Mouse (Mus musculus) lung, postnatal 10 days (tissue): Measurements from ENCODE around the gene Pde8b.

Experiments used
- DNase-seq: peaks from one replicate; pipeline ENCODE4 v3.0.0; 2021

The Pde8b gene

GRCm38 (mm10) chr13:95009261-95009660 is 240.9 kb downstream of the Pde8b start:
- DNase-seq: no peak

DNA sequence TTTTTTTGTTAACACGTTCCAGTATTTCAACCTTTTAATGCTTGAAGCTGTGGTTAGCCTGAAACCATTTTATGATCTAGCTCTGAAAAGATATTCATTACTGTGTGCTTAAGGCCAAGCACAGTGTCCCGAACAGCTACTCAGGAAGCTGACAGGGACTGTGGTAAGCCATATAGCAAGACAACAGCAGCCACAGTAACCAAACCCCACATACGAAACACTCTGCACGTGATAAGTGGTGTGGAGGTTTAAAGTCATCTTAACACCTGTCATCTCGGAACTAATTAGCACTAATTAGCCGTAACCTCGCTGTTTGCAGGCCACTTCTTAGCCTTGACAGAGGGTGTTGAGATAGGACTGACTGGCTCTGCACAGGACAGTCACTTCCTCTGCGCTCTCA is 242.9 kb downstream of the Pde8b start:
- DNase-seq: no peak

DNA sequence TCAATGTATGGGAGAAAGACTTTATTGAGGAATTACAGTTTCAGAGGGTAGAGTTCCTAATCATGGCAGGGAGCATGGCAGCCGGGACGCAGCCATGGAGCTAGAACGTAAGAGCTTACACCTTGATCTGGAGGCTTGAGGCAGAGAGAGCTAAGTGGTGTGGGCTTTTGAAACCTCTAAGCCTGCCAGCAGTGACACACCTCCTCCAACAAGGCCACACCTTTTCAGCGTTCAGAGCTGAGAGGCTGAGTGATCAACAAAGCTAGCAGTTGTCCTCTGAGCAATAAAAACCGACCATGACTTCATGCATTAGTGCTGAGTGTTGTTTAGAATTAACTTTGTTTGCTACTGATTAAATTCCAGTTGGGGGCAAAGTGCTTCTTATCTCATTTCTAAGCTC is 259.6 kb downstream of the Pde8b start:
- peak; percentile 9 for DNase-seq

- no peak for DNase-seq
Measured at GRCm38 (mm10) chr13:94979081-94979480, 271.1 kb downstream of the Pde8b start.

- peak; percentile 92 for DNase-seq
Measured at GRCm38 (mm10) chr13:94976219-94977186, 273.6 kb downstream of the Pde8b start, which contains the start of gene Wdr41. TSS of gene Wdr41 (plus strand) at chr13:94976344.

DNA sequence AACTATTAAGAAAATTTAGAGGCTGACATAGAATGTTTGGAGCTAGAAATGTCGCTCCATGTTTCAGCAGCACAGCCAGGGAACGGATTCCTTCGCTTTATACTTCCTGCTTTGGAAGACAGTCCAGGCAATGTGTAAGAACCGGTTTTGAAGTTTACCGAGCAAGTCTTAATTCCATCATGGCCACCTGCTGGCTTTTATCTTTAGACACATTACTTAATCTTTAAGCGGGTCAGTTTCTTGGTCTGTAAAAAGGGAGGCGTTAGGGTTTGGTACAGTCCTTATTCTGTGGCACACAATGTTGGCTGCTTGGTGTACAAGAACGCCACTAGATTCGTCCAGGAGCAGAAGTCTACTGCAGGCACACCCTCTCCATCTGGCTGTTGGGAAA is 274.3 kb downstream of the Pde8b start:
- DNase-seq: no peak
